Mouse (Mus musculus) adrenal gland, adult (tissue): ENCODE results near the gene Efcab11.
A peak's percentile ranks its signal among the peaks of the same experiment; 100 is the strongest.

Experiments used
- DNase-seq, 2 experiments: peaks; one replicate each; pipeline ENCODE4 v3.0.0; 2022 to 2023; ENCODE audit warnings: low spot score in 1 of 2; ENCODE audit not compliant: inconsistent age in 2 of 2

Gene Efcab11

DNA sequence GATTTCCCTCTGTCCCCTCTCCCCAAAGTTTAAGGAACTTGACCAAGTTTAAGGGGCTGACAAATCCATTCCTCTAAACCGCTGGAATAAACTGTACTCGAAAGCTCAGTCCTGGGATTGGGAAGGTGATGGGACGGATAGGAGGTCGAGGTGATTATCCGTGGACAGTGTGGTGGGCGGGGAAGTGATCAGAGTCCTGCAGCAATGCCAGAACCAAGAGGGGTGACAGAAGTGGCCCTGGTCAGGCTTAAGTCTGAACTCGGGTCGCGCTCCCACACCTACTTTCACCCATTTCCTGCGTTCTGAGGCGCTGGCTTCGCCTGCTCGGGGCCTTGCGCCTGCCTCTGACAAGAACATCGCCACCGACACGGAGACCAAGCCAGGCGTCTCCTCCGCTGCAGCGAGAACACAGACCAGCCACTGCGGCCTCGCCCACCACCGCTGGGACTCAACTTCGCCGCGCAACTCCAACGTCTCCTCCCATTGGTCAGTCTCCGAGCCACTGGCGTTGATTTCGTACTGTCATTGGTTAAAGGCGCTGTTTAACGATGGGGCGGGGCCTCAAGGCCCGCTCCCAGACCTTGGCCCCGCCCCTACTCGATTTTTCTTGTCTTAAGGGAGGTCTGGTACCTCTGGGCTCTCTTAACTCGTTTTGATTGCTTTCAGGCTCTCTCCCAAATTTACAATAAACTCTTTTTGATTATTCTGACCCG lies 1.1 kb downstream of the Efcab11 start:
- DNase-seq: peak; percentile 88 to 94

GRCm38 (mm10) chr12:99874609-99875008 lies 9.6 kb downstream of the Efcab11 start:
- DNase-seq: no peak

- no peak for DNase-seq
These were observed 10.8 kb downstream of the Efcab11 start for GRCm38 (mm10) chr12:99873443-99873842.

DNA sequence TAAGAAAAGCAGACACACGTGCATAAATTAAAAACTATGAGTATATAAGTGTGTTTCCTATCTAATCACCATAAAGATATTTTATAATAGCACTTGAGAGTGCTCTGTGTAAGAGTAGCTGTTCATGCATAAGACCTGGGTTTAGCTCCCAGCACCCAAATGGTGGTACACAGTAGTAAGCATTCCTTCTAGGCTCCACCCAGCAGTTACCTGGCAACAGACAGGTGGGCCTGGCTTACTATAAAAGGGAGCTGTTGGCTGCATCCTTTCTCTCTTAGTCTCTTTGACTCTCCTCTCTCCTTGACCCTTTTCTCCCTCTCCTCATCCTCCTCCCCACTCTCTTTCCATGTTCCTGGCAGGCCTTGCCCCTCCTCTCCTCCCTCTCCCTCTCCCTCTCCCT lies 15.4 kb downstream of the Efcab11 start:
- no peak for DNase-seq

- DNase-seq: no peak
These were observed 19.6 kb downstream of the Efcab11 start for GRCm38 (mm10) chr12:99864613-99865012.

DNA sequence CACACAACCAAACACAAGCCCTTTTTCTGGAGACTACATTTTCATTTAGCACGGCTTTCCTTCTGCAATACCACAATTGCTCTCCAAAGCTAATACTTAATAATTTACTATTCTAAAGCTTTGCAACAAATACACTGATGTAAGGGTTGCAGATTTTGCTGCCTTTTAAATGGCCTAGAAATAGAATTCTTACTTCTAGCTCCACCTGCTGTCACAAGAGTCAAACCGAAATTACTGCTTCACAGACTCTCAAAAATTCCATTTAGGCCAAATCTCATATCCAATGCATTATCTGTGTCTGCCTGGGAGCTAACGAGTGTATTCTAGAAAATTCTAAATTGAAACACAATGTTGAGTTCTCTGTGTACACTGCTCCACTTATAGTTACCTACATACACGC lies 23.3 kb downstream of the Efcab11 start:
- peak in 1 of 2 experiments; percentile 32 for DNase-seq

DNA sequence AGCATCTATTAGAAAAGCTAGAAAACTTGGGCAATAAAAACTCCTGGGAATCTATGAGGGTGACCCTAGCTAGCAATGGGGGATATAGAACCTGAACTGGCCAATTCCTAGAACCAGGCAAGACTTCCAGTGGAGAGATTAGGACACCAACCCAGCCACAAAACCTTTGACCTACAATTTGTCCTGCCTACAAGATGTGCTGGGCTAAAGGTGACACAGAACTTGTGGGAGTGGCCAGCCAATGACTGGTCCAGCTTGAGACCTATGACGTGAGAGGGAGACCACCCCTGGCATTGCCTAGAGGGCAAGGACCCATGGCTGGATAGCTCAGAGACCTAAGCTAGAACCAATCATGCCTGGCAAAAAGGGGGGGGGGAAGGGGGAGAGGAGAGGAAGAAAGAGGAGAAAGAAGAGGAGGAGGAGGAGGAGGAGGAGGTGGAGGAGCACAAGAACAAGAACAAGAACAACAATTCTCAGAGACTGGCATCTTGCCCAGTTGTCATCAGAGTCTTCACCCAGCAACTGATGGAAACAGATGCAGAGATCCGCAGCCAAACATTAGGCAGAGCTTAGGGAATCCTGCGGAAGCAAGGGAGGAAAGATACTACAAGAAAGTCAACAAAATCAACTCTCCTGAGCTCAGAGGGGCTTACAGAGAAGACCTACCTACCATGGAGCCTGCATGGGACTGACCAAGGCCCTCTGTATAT lies 24.7 kb downstream of the Efcab11 start:
- DNase-seq: no peak

DNA sequence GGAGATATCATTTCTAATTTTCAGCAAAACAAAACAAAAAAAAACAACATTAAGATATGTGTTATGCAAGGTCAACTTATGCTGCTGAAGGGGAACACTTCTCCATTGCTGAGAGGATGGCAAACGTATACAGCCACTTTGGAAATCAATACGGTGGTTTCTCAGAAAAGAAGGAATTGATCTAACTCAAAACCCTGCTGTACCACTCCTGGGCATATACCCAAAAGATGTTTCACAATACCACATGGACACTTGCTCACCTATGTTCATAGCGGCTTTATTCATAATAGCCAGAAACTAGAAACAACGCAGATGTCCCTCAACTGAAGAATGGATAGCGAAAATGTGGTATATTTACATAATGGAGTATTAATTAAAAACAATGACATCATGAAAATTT lies 25.6 kb downstream of the Efcab11 start:
- no peak for DNase-seq

GRCm38 (mm10) chr12:99856011-99856410 lies 28.2 kb downstream of the Efcab11 start:
- DNase-seq: no peak

- no peak for DNase-seq
These were observed 30.6 kb downstream of the Efcab11 start for GRCm38 (mm10) chr12:99853323-99854258.

- DNase-seq: no peak
These were observed 34.2 kb downstream of the Efcab11 start for GRCm38 (mm10) chr12:99849996-99850395.

GRCm38 (mm10) chr12:99844951-99845350 lies 39.3 kb downstream of the Efcab11 start:
- DNase-seq: no peak

- DNase-seq: peak in 1 of 2 experiments; percentile 24
These were observed 45.5 kb downstream of the Efcab11 start for GRCm38 (mm10) chr12:99838703-99839102.

DNA sequence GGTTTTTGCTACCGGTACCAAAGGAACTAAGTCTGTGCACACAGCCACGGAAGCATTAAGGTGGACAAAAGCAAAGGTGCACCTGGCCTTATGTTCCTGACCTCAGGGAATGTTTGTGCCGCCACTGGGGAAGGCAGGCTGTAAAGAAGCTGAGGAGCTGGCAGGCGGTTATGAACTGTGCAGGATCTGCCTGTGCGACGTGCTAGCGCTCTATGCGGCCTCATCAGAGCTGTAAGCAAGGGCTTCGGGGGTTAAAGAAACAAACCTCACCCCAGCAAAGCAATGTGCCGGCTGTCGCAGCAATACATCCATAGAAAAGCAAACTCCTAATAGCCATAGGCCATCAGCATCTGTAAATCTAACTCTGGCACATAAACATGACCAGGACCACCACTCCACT lies 46.1 kb downstream of the Efcab11 start:
- DNase-seq: no peak

GRCm38 (mm10) chr12:99837528-99837927 lies 46.7 kb downstream of the Efcab11 start:
- DNase-seq: no peak

- peak; percentile 37 to 74 for DNase-seq
These were observed 47.7 kb downstream of the Efcab11 start for GRCm38 (mm10) chr12:99836404-99837131.

- DNase-seq: no peak
These were observed 50.8 kb downstream of the Efcab11 start for GRCm38 (mm10) chr12:99833476-99833875.

GRCm38 (mm10) chr12:99822591-99822990 lies 61.6 kb downstream of the Efcab11 start:
- DNase-seq: no peak

DNA sequence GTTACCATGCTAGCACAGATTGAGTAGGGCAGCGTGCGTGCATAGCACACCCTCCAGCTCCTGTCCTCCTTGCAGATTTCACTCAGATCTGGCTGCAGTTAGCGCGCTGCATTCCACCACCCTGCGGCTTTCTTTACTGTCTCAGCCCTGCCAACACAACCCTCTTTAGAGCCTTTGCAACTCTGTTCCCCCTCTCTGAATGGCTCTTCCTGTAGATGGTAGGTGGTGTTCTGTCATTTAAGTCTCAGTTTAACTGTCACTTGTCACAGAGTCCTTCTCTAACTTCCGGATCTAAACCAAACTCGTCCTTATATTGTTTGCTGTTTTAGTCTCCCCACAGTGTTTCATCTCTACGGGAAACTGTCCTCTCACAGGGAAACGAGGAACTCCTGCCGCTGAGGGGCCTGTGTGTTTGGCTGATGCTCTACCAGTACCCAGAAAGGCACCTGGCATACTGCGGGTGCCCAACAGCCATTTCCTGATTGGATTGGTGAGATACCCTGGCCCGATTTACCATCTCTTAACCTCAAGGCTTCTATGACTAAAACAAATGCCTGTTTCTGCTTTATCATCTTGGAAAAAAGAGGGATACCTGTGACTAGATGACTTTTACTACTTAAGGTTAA lies 62.8 kb downstream of the Efcab11 start:
- no peak for DNase-seq
